Mouse (Mus musculus): ENCODE data around the gene Bcl7c.

- TF ChIP-seq CTCF (IDR thresholded peaks at IDR 0.05; ENCODE audit: low read depth, low read length) (no peak), GATA1 (IDR thresholded peaks at IDR 0.05; ENCODE audit: borderline replicate concordance, low read length) (no peak), TAL1 (conservative IDR thresholded peaks at IDR 0.05; ENCODE audit: low read depth, low read length) (no peak)
Observed at GRCm38 (mm10) chr7:127631416-127631815, 77.3 kb downstream of the Bcl7c start.
